ENCODE assay signal across 8 mouse cellular contexts in genomic region chr9:121830243-121830955, GRCm38 (mm10). TPM values are rescaled to one million over a fixed set of nuclear protein-coding genes. Genes with fewer than 3 reads are reported as not detected.
DNase-seq lines count a peak whose midpoint lies in the region; ATAC-seq and TF ChIP-seq lines count a peak whose summit lies in the region.

No protein-coding gene starts in this region.

- H3K79me2 ChIP-seq in heart, adult 2 months (replicated peaks; ENCODE audit: control insufficient read depth, insufficient read depth, low read length), result no peaks in the 10 kb centered on the region

- H3K4me2 ChIP-seq in kidney, embryonic 15.5 days, result no peak overlapping the region

- H3K4me3 ChIP-seq in heart, adult 2 months, result no peak overlapping the region
- no peak overlapping the region for H3K4me3 ChIP-seq in kidney, embryonic 15.5 days (replicated peaks)

- peak; percentile 33 for ATAC-seq in kidney, embryonic 15.5 days (replicated peaks; ENCODE audit: low FRiP score)
- peak; percentile 47 for ATAC-seq in megakaryocyte progenitor cell, adult 5-6 weeks (replicated peaks; ENCODE audit: poor library complexity)

- H3K27ac ChIP-seq in heart, adult 2 months, result no peak overlapping the region
- H3K27ac ChIP-seq in kidney, embryonic 15.5 days, result no peak overlapping the region

- TF ChIP-seq EP300 in heart, adult 2 months (IDR thresholded peaks at IDR 0.05; ENCODE audit: insufficient read depth, low read depth, low read length), result no peak

- intact Hi-C loops in heart, adult 2 months (cut with DNase I), result loop anchor here (5.0 kb wide), 1 partner anchor 157 kb away; no protein-coding TSS in a partner anchor

- TF ChIP-seq CTCF in heart, adult 2 months (IDR thresholded peaks at IDR 0.05), result peak; percentile 72

- no peak overlapping the region for H3K9ac ChIP-seq in heart, adult 2 months (ENCODE audit: low read depth, low read length)
- H3K9ac ChIP-seq in kidney, embryonic 15.5 days, result no peak overlapping the region

- no peaks in the 10 kb centered on the region for H3K36me3 ChIP-seq in heart, adult 2 months (ENCODE audit: control insufficient read depth, insufficient read depth, low read length)
- H3K36me3 ChIP-seq in kidney, embryonic 15.5 days, result no peaks in the 10 kb centered on the region

- no peaks in the 10 kb centered on the region for H3K9me3 ChIP-seq in kidney, embryonic 15.5 days (replicated peaks)

- H3K27me3 ChIP-seq in heart, adult 2 months (ENCODE audit: control insufficient read depth, insufficient read depth, low read length), result no peaks in the 10 kb centered on the region
- H3K27me3 ChIP-seq in kidney, embryonic 15.5 days, result no peaks in the 10 kb centered on the region

- no peak for TF ChIP-seq POLR2A in heart, adult 2 months (IDR thresholded peaks at IDR 0.05; ENCODE audit: insufficient read depth, low read depth, low read length)

- peak; percentile 35 to 60 for DNase-seq in heart, adult 2 months
- DNase-seq in heart, adult 9 months (ENCODE audit: low spot score in 2 of 2), result no peak
- DNase-seq in urinary bladder, postnatal 14 days (ENCODE audit: low spot score), result peak; percentile 46
- DNase-seq in urinary bladder, postnatal 10 days (ENCODE audit: low spot score), result no peak
- DNase-seq in cerebellum, postnatal 36 days, result peak; percentile 54 to 59
- peak; percentile 62 for DNase-seq in thymus, postnatal 25 days

- WGBS in heart, adult 2 months, result 78% methylated on average over 6 of the region's 6 CpGs
- 74% methylated on average over 6 of the region's 6 CpGs for WGBS in kidney, embryonic 15.5 days

- no peaks in the 10 kb centered on the region for H3K4me1 ChIP-seq in heart, adult 2 months (ENCODE audit: control insufficient read depth, insufficient read depth, low read length)
- H3K4me1 ChIP-seq in kidney, embryonic 15.5 days, result no peaks in the 10 kb centered on the region

RNA-seq across cellular contexts. Expression of gene Ccdc13, which starts 8.9 kb away (rescaled TPM):
- not detected for total RNA-seq in heart, adult 2 months (2021)
- 0.32 and 0.49 TPM in 2 replicates for polyA plus RNA-seq in heart, adult 2 months (2012; rRNA removed)
- polyA plus RNA-seq in kidney, embryonic 15.5 days (2015; fragmentation: Nextera tagmentation; extraction: Ambion mirVana), result 0.47 and 0.53 TPM in 2 replicates
- 0.42 TPM in 1 of 2 replicates, not detected in the other for total RNA-seq in megakaryocyte progenitor cell, adult 5-6 weeks (2015)
- total RNA-seq in megakaryocyte progenitor cell, adult 5-6 weeks (2017), result not detected in 2 replicates

RNA-seq across cellular contexts. Expression of gene Higd1a, which starts 27.8 kb away (rescaled TPM):
- total RNA-seq in heart, adult 2 months (2021), result 100 to 1,000 TPM; 198 to 199 TPM
- 71.7 and 106 TPM in 2 replicates for polyA plus RNA-seq in heart, adult 2 months (2012; rRNA removed)
- polyA plus RNA-seq in kidney, embryonic 15.5 days (2015; fragmentation: Nextera tagmentation; extraction: Ambion mirVana), result 151 and 153 TPM in 2 replicates
- total RNA-seq in megakaryocyte progenitor cell, adult 5-6 weeks (2015), result 89.9 and 101 TPM in 2 replicates
- 14.1 and 21.7 TPM in 2 replicates for total RNA-seq in megakaryocyte progenitor cell, adult 5-6 weeks (2017)

RNA-seq across cellular contexts. Expression of gene Hhatl, which starts 38.1 kb away (rescaled TPM):
- 100 to 1,000 TPM in 1 of 2 experiments, 10 to 100 TPM in 1; 96.3 to 111 TPM for total RNA-seq in heart, adult 2 months (2021)
- polyA plus RNA-seq in heart, adult 2 months (2012; rRNA removed), result 201 and 224 TPM in 2 replicates
- 0.69 and 0.80 TPM in 2 replicates for polyA plus RNA-seq in kidney, embryonic 15.5 days (2015; fragmentation: Nextera tagmentation; extraction: Ambion mirVana)
- total RNA-seq in megakaryocyte progenitor cell, adult 5-6 weeks (2015), result not detected in 2 replicates
- total RNA-seq in megakaryocyte progenitor cell, adult 5-6 weeks (2017), result not detected in 2 replicates

RNA-seq across cellular contexts. Expression of gene Klhl40, which starts 53.0 kb away (rescaled TPM):
- total RNA-seq in heart, adult 2 months (2021), result 10 to 100 TPM; 12.3 to 17.4 TPM
- 11.0 and 13.1 TPM in 2 replicates for polyA plus RNA-seq in heart, adult 2 months (2012; rRNA removed)
- 1.8 and 2.9 TPM in 2 replicates for polyA plus RNA-seq in kidney, embryonic 15.5 days (2015; fragmentation: Nextera tagmentation; extraction: Ambion mirVana)
- total RNA-seq in megakaryocyte progenitor cell, adult 5-6 weeks (2015), result not detected in 2 replicates
- total RNA-seq in megakaryocyte progenitor cell, adult 5-6 weeks (2017), result 0.17 TPM in 1 of 2 replicates, not detected in the other

Comparison
In these comparisons a context has a peak if more than half of its experiments do, and no peak if none do; other contexts are left out.
1. DNase-seq: peak in heart, adult 2 months (2 of 2), urinary bladder, postnatal 14 days (single experiment), cerebellum, postnatal 36 days (2 of 2) and thymus, postnatal 25 days (single experiment); none in heart, adult 9 months (0 of 2) and urinary bladder, postnatal 10 days (single experiment).
2. RNA of gene Hhatl, which starts 38.1 kb away (total RNA-seq): 96.3 to 111 TPM in heart, adult 2 months; not detected in megakaryocyte progenitor cell, adult 5-6 weeks; every median in the first group is over 10 times any median in the second.